Mouse (Mus musculus): ENCODE measurements around the gene Gm45062.

- TF ChIP-seq CTCF (IDR thresholded peaks at IDR 0.05; ENCODE audit: low read depth) (no peak), EP300 (IDR thresholded peaks at IDR 0.05; ENCODE audit: low read depth) (no peak)
Observed at GRCm38 (mm10) chr6:8377667-8378066, 118.4 kb downstream of the Gm45062 start.
